Mouse (Mus musculus): ENCODE measurements around the gene Magi2. TPM values are rescaled to one million over a fixed set of nuclear protein-coding genes. Genes with fewer than 3 reads are reported as not detected.

The Magi2 gene
- polyA plus RNA-seq, 1 experiment from 2014 or later, result 2.7 TPM

- H3K27ac ChIP-seq, result no peak overlapping the region
- no peak overlapping the region for H3K4me3 ChIP-seq
- H3K4me2 ChIP-seq, result no peak overlapping the region
- 77% methylated on average over 8 of the region's 8 CpGs for WGBS
- H3K27me3 ChIP-seq, result no peaks in the 10 kb centered on the region
- no peaks in the 10 kb centered on the region for H3K36me3 ChIP-seq
- no peak overlapping the region for H3K9ac ChIP-seq
- H3K4me1 ChIP-seq, result no peaks in the 10 kb centered on the region
- no peak for ATAC-seq (ENCODE audit: borderline replicate concordance, extremely low read depth, low FRiP score, low TSS enrichment)
- no peaks in the 10 kb centered on the region for H3K9me3 ChIP-seq
Measured at GRCm38 (mm10) chr5:20285080-20285840, 1058.4 kb downstream of the Magi2 start.

GRCm38 (mm10) chr5:20294521-20294920 is 1067.7 kb downstream of the Magi2 start:
- Histone ChIP-seq H3K36me3 (no peaks in the 10 kb centered on the region), H3K4me3 (no peak overlapping the region), H3K4me1 (no peaks in the 10 kb centered on the region), H3K9me3 (no peaks in the 10 kb centered on the region), H3K27ac (no peak overlapping the region), H3K27me3 (no peaks in the 10 kb centered on the region), H3K4me2 (no peak overlapping the region), H3K9ac (no peak overlapping the region)
- ATAC-seq (ENCODE audit: borderline replicate concordance, extremely low read depth, low FRiP score, low TSS enrichment), result no peak
- 41% methylated on average over 11 of the region's 11 CpGs for WGBS

- Histone ChIP-seq H3K9ac (no peak overlapping the region), H3K9me3 (no peaks in the 10 kb centered on the region), H3K27me3 (no peaks in the 10 kb centered on the region), H3K4me3 (no peak overlapping the region), H3K27ac (no peak overlapping the region), H3K36me3 (no peaks in the 10 kb centered on the region), H3K4me1 (no peaks in the 10 kb centered on the region), H3K4me2 (no peak overlapping the region)
- 43% methylated on average over 6 of the region's 6 CpGs for WGBS
- no peak for ATAC-seq (ENCODE audit: borderline replicate concordance, extremely low read depth, low FRiP score, low TSS enrichment)
Measured at GRCm38 (mm10) chr5:20299816-20300215, 1073.0 kb downstream of the Magi2 start.

- no peaks in the 10 kb centered on the region for H3K36me3 ChIP-seq
- no peak overlapping the region for H3K4me3 ChIP-seq
- H3K4me2 ChIP-seq, result no peak overlapping the region
- no peaks in the 10 kb centered on the region for H3K27me3 ChIP-seq
- 80% methylated on average over 8 of the region's 8 CpGs for WGBS
- no peaks in the 10 kb centered on the region for H3K4me1 ChIP-seq
- no peaks in the 10 kb centered on the region for H3K9me3 ChIP-seq
- H3K27ac ChIP-seq, result no peak overlapping the region
- no peak overlapping the region for H3K9ac ChIP-seq
- no peak for ATAC-seq (ENCODE audit: borderline replicate concordance, extremely low read depth, low FRiP score, low TSS enrichment)
Measured at GRCm38 (mm10) chr5:20303056-20303965, 1076.5 kb downstream of the Magi2 start.

- Histone ChIP-seq H3K27ac (no peak overlapping the region), H3K9ac (no peak overlapping the region), H3K9me3 (no peaks in the 10 kb centered on the region), H3K27me3 (no peaks in the 10 kb centered on the region), H3K4me2 (no peak overlapping the region), H3K36me3 (no peaks in the 10 kb centered on the region), H3K4me3 (no peak overlapping the region), H3K4me1 (no peaks in the 10 kb centered on the region)
- WGBS, result 87% methylated on average over 2 of the region's 2 CpGs
- no peak for ATAC-seq (ENCODE audit: borderline replicate concordance, extremely low read depth, low FRiP score, low TSS enrichment)
Measured at GRCm38 (mm10) chr5:20320970-20321369, 1094.1 kb downstream of the Magi2 start.

GRCm38 (mm10) chr5:20325290-20325689 is 1098.5 kb downstream of the Magi2 start:
- Histone ChIP-seq H3K27me3 (no peaks in the 10 kb centered on the region), H3K9me3 (no peaks in the 10 kb centered on the region), H3K4me2 (no peak overlapping the region), H3K4me3 (no peak overlapping the region), H3K9ac (no peak overlapping the region), H3K27ac (no peak overlapping the region), H3K36me3 (no peaks in the 10 kb centered on the region), H3K4me1 (no peaks in the 10 kb centered on the region)
- ATAC-seq (ENCODE audit: borderline replicate concordance, extremely low read depth, low FRiP score, low TSS enrichment), result no peak
- WGBS, result 74% methylated on average over 2 of the region's 2 CpGs

GRCm38 (mm10) chr5:20328901-20329300 is 1102.1 kb downstream of the Magi2 start:
- 24% methylated on average over 1 of the region's 1 CpGs for WGBS
- ATAC-seq (ENCODE audit: borderline replicate concordance, extremely low read depth, low FRiP score, low TSS enrichment), result no peak
- Histone ChIP-seq H3K4me1 (no peaks in the 10 kb centered on the region), H3K27me3 (no peaks in the 10 kb centered on the region), H3K4me2 (no peak overlapping the region), H3K4me3 (no peak overlapping the region), H3K9me3 (no peaks in the 10 kb centered on the region), H3K36me3 (no peaks in the 10 kb centered on the region), H3K9ac (no peak overlapping the region), H3K27ac (no peak overlapping the region)

- Histone ChIP-seq H3K27ac (no peak overlapping the region), H3K9ac (no peak overlapping the region), H3K27me3 (no peaks in the 10 kb centered on the region), H3K4me1 (no peaks in the 10 kb centered on the region), H3K9me3 (no peaks in the 10 kb centered on the region), H3K36me3 (no peaks in the 10 kb centered on the region), H3K4me3 (no peak overlapping the region), H3K4me2 (no peak overlapping the region)
- 65% methylated on average over 3 of the region's 3 CpGs for WGBS
- ATAC-seq (ENCODE audit: borderline replicate concordance, extremely low read depth, low FRiP score, low TSS enrichment), result no peak
Measured at GRCm38 (mm10) chr5:20330025-20330424, 1103.2 kb downstream of the Magi2 start.

- Histone ChIP-seq H3K36me3 (no peaks in the 10 kb centered on the region), H3K9ac (no peak overlapping the region), H3K27ac (no peak overlapping the region), H3K27me3 (no peaks in the 10 kb centered on the region), H3K4me3 (no peak overlapping the region), H3K9me3 (no peaks in the 10 kb centered on the region), H3K4me1 (no peaks in the 10 kb centered on the region), H3K4me2 (no peak overlapping the region)
- WGBS, result 74% methylated on average over 4 of the region's 4 CpGs
- ATAC-seq (ENCODE audit: borderline replicate concordance, extremely low read depth, low FRiP score, low TSS enrichment), result no peak
Measured at GRCm38 (mm10) chr5:20332574-20332973, 1105.7 kb downstream of the Magi2 start.

GRCm38 (mm10) chr5:20334549-20334948 is 1107.7 kb downstream of the Magi2 start:
- Histone ChIP-seq H3K27me3 (no peaks in the 10 kb centered on the region), H3K4me2 (no peak overlapping the region), H3K9ac (no peak overlapping the region), H3K4me3 (no peak overlapping the region), H3K4me1 (no peaks in the 10 kb centered on the region), H3K27ac (no peak overlapping the region), H3K9me3 (no peaks in the 10 kb centered on the region), H3K36me3 (no peaks in the 10 kb centered on the region)
- ATAC-seq (ENCODE audit: borderline replicate concordance, extremely low read depth, low FRiP score, low TSS enrichment), result no peak

GRCm38 (mm10) chr5:20352941-20353340 is 1126.1 kb downstream of the Magi2 start:
- Histone ChIP-seq H3K36me3 (no peaks in the 10 kb centered on the region), H3K4me3 (no peak overlapping the region), H3K9me3 (no peaks in the 10 kb centered on the region), H3K4me2 (no peak overlapping the region), H3K9ac (no peak overlapping the region), H3K27me3 (no peaks in the 10 kb centered on the region), H3K27ac (no peak overlapping the region), H3K4me1 (no peaks in the 10 kb centered on the region)
- no peak for ATAC-seq (ENCODE audit: borderline replicate concordance, extremely low read depth, low FRiP score, low TSS enrichment)
- WGBS, result 85% methylated on average over 8 of the region's 8 CpGs

- Histone ChIP-seq H3K4me1 (no peaks in the 10 kb centered on the region), H3K27me3 (no peaks in the 10 kb centered on the region), H3K9ac (no peak overlapping the region), H3K9me3 (no peaks in the 10 kb centered on the region), H3K4me3 (no peak overlapping the region), H3K27ac (no peak overlapping the region), H3K4me2 (no peak overlapping the region), H3K36me3 (no peaks in the 10 kb centered on the region)
- WGBS, result 59% methylated on average over 5 of the region's 5 CpGs
- ATAC-seq (ENCODE audit: borderline replicate concordance, extremely low read depth, low FRiP score, low TSS enrichment), result no peak
Measured at GRCm38 (mm10) chr5:20358437-20358836, 1131.6 kb downstream of the Magi2 start.
